Mouse (Mus musculus) left cerebral cortex, adult 2 months (tissue): Measurements from ENCODE around the gene Rtkn. TPM values are rescaled to one million over a fixed set of nuclear protein-coding genes. Genes with fewer than 3 reads are reported as not detected.

ENCODE experiments used
- DNase-seq, 2 experiments: peaks; one replicate each; pipeline ENCODE4 v3.0.0; 2021 to 2022; ENCODE audit warnings: low spot score in 2 of 2, mixed read lengths in 1 of 2; ENCODE audit errors: extremely low spot score in 1 of 2
- H3K27ac ChIP-seq: fragments of 200-600 bp; 2 replicates; pipeline ENCODE4 v1.8.1; 2022
- H3K4me3 ChIP-seq: fragments of 200-600 bp; 2 replicates; pipeline ENCODE4 v1.8.1; 2022
- CTCF ChIP-seq: fragments of 200-600 bp; IDR thresholded peaks from 2 replicates; pipeline ENCODE4 v1.8.1; 2022; ENCODE audit warnings: antibody characterized with exemption, mild to moderate bottlenecking, moderate library complexity
- intact Hi-C: fragments of 180-260 bp; cut with DNase I; formaldehyde crosslinking; loops from one replicate; pipeline ENCODE4 v1.15.1; 2025
- microRNA-seq, 2 experiments: library from miRNA; unstranded; fragments of <30 nt; microRNA quantifications; one replicate each; pipeline ENCODE4 v1.2.0; 2021
- total RNA-seq, 2 experiments: library from RNA; stranded (reverse); gene quantifications; 2 replicates each; pipeline ENCODE4 v1.2.3; 2021

The Rtkn gene
- total RNA-seq, 2 experiments from 2014 or later, result 87.0 to 97.5 TPM

DNA sequence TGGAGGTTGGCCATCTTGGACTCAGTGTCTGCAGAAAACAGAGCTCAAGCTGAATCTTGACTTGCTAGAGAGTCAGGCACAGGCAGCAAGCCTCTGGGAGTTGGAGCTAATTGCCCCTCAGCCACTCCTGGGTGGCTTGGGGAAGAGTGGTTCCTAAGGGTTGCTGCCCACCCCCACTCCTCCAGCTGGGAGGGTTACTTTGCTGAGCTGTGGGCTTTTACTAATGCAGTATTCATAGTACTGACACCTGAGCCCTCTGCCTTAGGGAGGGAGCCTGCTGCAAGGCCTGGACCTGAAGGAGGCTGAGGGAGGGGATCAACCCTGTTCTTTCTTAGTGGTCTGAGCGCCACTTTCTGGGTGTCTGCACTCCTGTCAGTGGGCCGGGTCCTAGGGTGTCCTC, 51.7 kb downstream of the Rtkn start:
- Histone ChIP-seq H3K27ac (peak overlapping the region; percentile 96; the same call in 1 of the 2 replicates), H3K4me3 (peak overlapping the region; percentile 71)
- intact Hi-C loops, result no loop called here
- no peak for TF ChIP-seq CTCF
- peak in 1 of 2 experiments; percentile 9 for DNase-seq

DNA sequence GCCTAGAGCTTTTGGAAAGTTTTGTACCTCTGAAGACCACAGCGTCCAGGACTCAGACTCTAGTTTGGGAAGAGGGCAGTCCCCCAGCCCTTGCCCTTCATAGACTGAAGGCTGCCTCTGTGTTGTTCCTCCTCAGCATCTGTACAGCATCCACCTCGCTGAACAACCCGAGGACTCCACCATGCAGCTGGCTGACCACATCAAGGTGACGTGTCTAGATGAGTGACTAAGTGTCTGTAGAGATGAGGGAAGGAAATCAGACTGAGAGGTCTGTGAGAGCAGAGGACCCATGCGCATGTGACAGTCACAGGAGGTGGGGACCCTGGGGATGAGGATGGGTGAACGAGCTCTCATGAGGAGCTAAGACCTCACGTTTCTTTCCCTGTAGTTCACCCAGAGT, 58.3 kb downstream of the Rtkn start:
- TF ChIP-seq CTCF, result no peak
- no peak overlapping the region for H3K4me3 ChIP-seq
- DNase-seq, result no peak
- no peak overlapping the region for H3K27ac ChIP-seq
- intact Hi-C loops, result no loop called here

DNA sequence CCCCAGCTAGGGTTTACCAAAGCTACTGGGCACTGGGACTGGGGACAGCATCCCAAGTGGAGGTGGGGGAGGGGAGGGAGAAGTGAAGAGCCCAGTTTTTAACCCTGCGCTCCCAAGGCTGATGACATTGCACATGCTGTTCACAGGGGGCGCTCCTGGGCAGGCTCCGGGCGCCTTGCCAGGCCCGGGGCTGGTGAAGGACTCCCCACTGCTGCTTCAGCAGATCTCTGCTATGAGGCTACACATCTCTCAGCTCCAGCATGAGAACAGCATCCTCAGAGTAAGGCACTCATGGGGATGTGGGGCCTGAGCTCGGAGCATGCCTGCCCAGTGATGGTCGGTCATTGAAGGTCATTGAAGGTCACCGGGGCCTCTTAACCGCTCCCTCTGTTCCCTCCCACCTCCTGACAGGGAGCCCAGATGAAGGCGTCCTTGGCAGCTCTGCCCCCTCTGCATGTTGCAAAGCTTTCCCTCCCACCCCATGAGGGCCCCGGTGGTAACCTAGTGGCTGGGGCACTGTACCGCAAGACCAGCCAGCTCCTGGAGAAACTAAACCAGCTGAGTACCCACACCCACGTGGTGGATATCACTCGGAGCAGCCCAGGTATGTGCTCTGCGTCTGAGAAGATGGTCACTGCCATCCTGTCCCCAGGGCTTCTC, 62.2 kb downstream of the Rtkn start:
- peak; percentile 70 to 71 for DNase-seq
- Histone ChIP-seq H3K27ac (no peak overlapping the region), H3K4me3 (no peak overlapping the region)
- peak; percentile 61 for TF ChIP-seq CTCF
- intact Hi-C loops, result no loop called here

Small RNA genes within 50 kb of the gene (microRNA-seq; reads per million reads assigned to microRNA genes)
- 0 reads per million in 2 experiments for gene Mir3470a

Other genes starting within 250 kb of the Rtkn start
- gene Sema4f, start 195.7 kb upstream of the Rtkn start, total RNA-seq, result 10 to 100 TPM; 39.4 to 40.7 TPM
- gene M1ap, start 188.6 kb upstream of the Rtkn start, total RNA-seq, result not detected
- 1 to 10 TPM; 1.4 to 2.1 TPM for gene Dok1, start 102.0 kb upstream of the Rtkn start, total RNA-seq
- 1 to 10 TPM; 2.0 to 3.5 TPM for gene Loxl3, start 101.3 kb upstream of the Rtkn start, total RNA-seq
- gene Aup1, start 80.9 kb upstream of the Rtkn start, total RNA-seq, result 100 to 1,000 TPM; 130 to 135 TPM
- 10 to 100 TPM; 42.2 to 47.0 TPM for gene Htra2, start 80.2 kb upstream of the Rtkn start, total RNA-seq
- gene Dqx1, start 77.6 kb upstream of the Rtkn start, total RNA-seq, result under 1 TPM; 0.61 to 0.68 TPM
- gene Tlx2, start 65.2 kb upstream of the Rtkn start, total RNA-seq, result not detected
- 10 to 100 TPM; 24.3 to 27.0 TPM for gene Pcgf1, start 57.6 kb upstream of the Rtkn start, total RNA-seq
- 1 to 10 TPM in 1 of 2 experiments, not detected in 1; 1.9 TPM for gene Lbx2, start 49.1 kb upstream of the Rtkn start, total RNA-seq
- gene Ccdc142, start 33.9 kb upstream of the Rtkn start, total RNA-seq, result 1 to 10 TPM; 6.8 to 7.8 TPM
- 1 to 10 TPM; 4.6 to 6.9 TPM for gene Gm42688, start 33.8 kb upstream of the Rtkn start, total RNA-seq
- 10 to 100 TPM; 57.5 to 61.7 TPM for gene Mrpl53, start 26.4 kb upstream of the Rtkn start, total RNA-seq
- 10 to 100 TPM; 28.6 to 29.5 TPM for gene Mogs, start 20.0 kb upstream of the Rtkn start, total RNA-seq
- 10 to 100 TPM; 42.4 to 42.5 TPM for gene Wbp1, start 13.9 kb upstream of the Rtkn start, total RNA-seq
- gene Ino80b, start 10.0 kb upstream of the Rtkn start, total RNA-seq, result 10 to 100 TPM; 19.9 to 22.2 TPM
- gene Wdr54, start 20.9 kb downstream of the Rtkn start, total RNA-seq, result 10 to 100 TPM; 26.0 to 26.6 TPM
- 10 to 100 TPM; 30.9 to 35.6 TPM for gene 1700003E16Rik, start 20.9 kb downstream of the Rtkn start, total RNA-seq
- 100 to 1,000 TPM; 369 to 376 TPM for gene Dctn1, start 30.5 kb downstream of the Rtkn start, total RNA-seq
- gene Slc4a5, start 84.4 kb downstream of the Rtkn start, total RNA-seq, result 1 to 10 TPM in 1 of 2 experiments, under 1 TPM in 1; 0.84 to 1.3 TPM
- 1 to 10 TPM; 5.7 to 8.1 TPM for gene Mthfd2, start 190.4 kb downstream of the Rtkn start, total RNA-seq
- 10 to 100 TPM; 18.9 to 22.0 TPM for gene Mob1a, start 190.6 kb downstream of the Rtkn start, total RNA-seq
- gene Bola3, start 213.7 kb downstream of the Rtkn start, total RNA-seq, result 10 to 100 TPM; 49.3 to 54.3 TPM